Mouse (Mus musculus) forebrain, embryonic 11.5 days (tissue): Measurements from ENCODE around the gene Pla2g6. TPM values are rescaled to one million over a fixed set of nuclear protein-coding genes. Genes with fewer than 3 reads are reported as not detected.
A peak's percentile ranks its signal among the peaks of the same experiment; 100 is the strongest.

Experiments
- ATAC-seq: fragments of 200-750 bp; cut with Nextera tagmentation; replicated peaks from 2 replicates; pipeline ENCODE4 v1.8.0; 2017; ENCODE audit warnings: moderate TSS enrichment; ENCODE audit not compliant: low FRiP score
- DNase-seq: peaks from one replicate; pipeline ENCODE4 v3.0.0-alpha.2; 2017; ENCODE audit warnings: low spot score
- H3K27ac ChIP-seq: fragments of 300-500 bp; sonication (generic); 2 replicates; pipeline ENCODE4 v1.5.1; 2014; ENCODE audit warnings: low read depth, low read length
- H3K27me3 ChIP-seq: fragments of 300-500 bp; sonication (generic); 2 replicates; pipeline ENCODE4 v1.6.1; 2014; ENCODE audit warnings: mild to moderate bottlenecking, low read length, mixed read lengths; ENCODE audit not compliant: control insufficient read depth, insufficient read depth
- H3K36me3 ChIP-seq: fragments of 300-500 bp; sonication (generic); 2 replicates; pipeline ENCODE4 v1.6.1; 2014; ENCODE audit warnings: mild to moderate bottlenecking, low read length, moderate library complexity, mixed read lengths; ENCODE audit not compliant: control insufficient read depth, insufficient read depth
- H3K4me1 ChIP-seq: fragments of 300-500 bp; sonication (generic); replicated peaks from 2 replicates; pipeline ENCODE4 v1.6.1; 2014; ENCODE audit warnings: low read length, mixed read lengths; ENCODE audit not compliant: control insufficient read depth, insufficient read depth
- H3K4me2 ChIP-seq: fragments of 300-500 bp; sonication (generic); 2 replicates; pipeline ENCODE4 v1.6.1; 2014; ENCODE audit warnings: low read depth, mild to moderate bottlenecking, low read length, moderate library complexity, mixed read lengths; ENCODE audit not compliant: severe bottlenecking
- H3K4me3 ChIP-seq: fragments of 300-500 bp; sonication (generic); 2 replicates; pipeline ENCODE4 v1.5.1; 2014; ENCODE audit warnings: low read depth, low read length
- H3K9ac ChIP-seq: fragments of 300-500 bp; sonication (generic); 2 replicates; pipeline ENCODE4 v1.6.1; 2014; ENCODE audit warnings: low read length
- H3K9me3 ChIP-seq: fragments of 300-500 bp; sonication (generic); 2 replicates; pipeline ENCODE4 v1.6.1; 2016; ENCODE audit warnings: low read length, mixed read lengths; ENCODE audit not compliant: control insufficient read depth
- WGBS: fragments of 180-500 bp; shearing (Covaris S2); extraction: QIAGEN DNeasy Blood & Tissue Kit; methylation state at CpG from one replicate; pipeline ENCODE4 v1.1.7; 2014; 5-methylcytosine and 5-hydroxymethylcytosine counted together
- polyA plus RNA-seq: library from polyadenylated mRNA; unstranded; fragments of >200 nt; fragmentation: Nextera tagmentation; extraction: Ambion mirVana; gene quantifications from 2 replicates; pipeline ENCODE4 v1.2.1, GENCODE M21; 2014

Pla2g6 gene
- polyA plus RNA-seq = 20.8 and 22.3 TPM in 2 replicates

GRCm38 (mm10) chr15:79328058-79328938, at the start of gene Pla2g6:
TSS of gene Pla2g6 (minus strand) at chr15:79328390.
- Histone ChIP-seq H3K4me2 (peak within 1 kb of the TSS; percentile 89), H3K4me1 (peaks cover 9% of the 10 kb centered on the region), H3K9ac (peak within 1 kb of the TSS; percentile 74), H3K9me3 (no peaks in the 10 kb centered on the region), H3K27me3 (no peaks in the 10 kb centered on the region), H3K36me3 (no peaks in the 10 kb centered on the region), H3K27ac (peak within 1 kb of the TSS; percentile 80), H3K4me3 (peak within 1 kb of the TSS; percentile 55)
- peak; percentile 97 for ATAC-seq
- WGBS = 4% methylated on average over 45 of the region's 46 CpGs
- peak; percentile 100 for DNase-seq

- no peak overlapping the region for H3K4me3 ChIP-seq
- no peak overlapping the region for H3K9ac ChIP-seq
- no peaks in the 10 kb centered on the region for H3K4me1 ChIP-seq
- no peaks in the 10 kb centered on the region for H3K9me3 ChIP-seq
- no peak overlapping the region for H3K4me2 ChIP-seq
- DNase-seq = no peak
- ATAC-seq = no peak
- no peaks in the 10 kb centered on the region; the same call in 1 of the 2 replicates for H3K36me3 ChIP-seq
- WGBS = 82% methylated on average over 6 of the region's 6 CpGs
- no peak overlapping the region for H3K27ac ChIP-seq
- H3K27me3 ChIP-seq = no peaks in the 10 kb centered on the region
Observed at GRCm38 (mm10) chr15:79377681-79378080, 49.5 kb upstream of the Pla2g6 start.

GRCm38 (mm10) chr15:79374760-79375159, 46.6 kb upstream of the Pla2g6 start:
- DNase-seq (no peak), ATAC-seq (no peak)
- Histone ChIP-seq H3K9me3 (no peaks in the 10 kb centered on the region), H3K4me3 (no peak overlapping the region), H3K9ac (no peak overlapping the region), H3K27me3 (no peaks in the 10 kb centered on the region), H3K36me3 (no peaks in the 10 kb centered on the region; the same call in 1 of the 2 replicates), H3K4me2 (no peak overlapping the region), H3K27ac (no peak overlapping the region), H3K4me1 (no peaks in the 10 kb centered on the region)
- 58% methylated on average over 3 of the region's 3 CpGs for WGBS

GRCm38 (mm10) chr15:79370281-79370843, 42.2 kb upstream of the Pla2g6 start:
- ATAC-seq (no peak), DNase-seq (no peak)
- Histone ChIP-seq H3K4me3 (no peak overlapping the region), H3K27me3 (no peaks in the 10 kb centered on the region), H3K27ac (no peak overlapping the region), H3K4me2 (no peak overlapping the region), H3K9ac (no peak overlapping the region), H3K4me1 (no peaks in the 10 kb centered on the region), H3K36me3 (no peaks in the 10 kb centered on the region; the same call in 1 of the 2 replicates), H3K9me3 (no peaks in the 10 kb centered on the region)
- 91% methylated on average over 7 of the region's 7 CpGs for WGBS

GRCm38 (mm10) chr15:79369452-79370280, 41.5 kb upstream of the Pla2g6 start:
- Histone ChIP-seq H3K4me2 (no peak overlapping the region), H3K27me3 (no peaks in the 10 kb centered on the region), H3K4me3 (no peak overlapping the region), H3K9me3 (no peaks in the 10 kb centered on the region), H3K9ac (no peak overlapping the region), H3K4me1 (no peaks in the 10 kb centered on the region), H3K36me3 (no peaks in the 10 kb centered on the region; the same call in 1 of the 2 replicates), H3K27ac (no peak overlapping the region)
- ATAC-seq (no peak), DNase-seq (no peak)
- WGBS = 83% methylated on average over 15 of the region's 15 CpGs

- no peak overlapping the region for H3K4me2 ChIP-seq
- no peaks in the 10 kb centered on the region for H3K4me1 ChIP-seq
- DNase-seq = no peak
- no peaks in the 10 kb centered on the region for H3K9me3 ChIP-seq
- no peak overlapping the region for H3K27ac ChIP-seq
- WGBS = 88% methylated on average over 8 of the region's 8 CpGs
- H3K4me3 ChIP-seq = no peak overlapping the region
- H3K27me3 ChIP-seq = no peaks in the 10 kb centered on the region
- no peaks in the 10 kb centered on the region; the same call in 1 of the 2 replicates for H3K36me3 ChIP-seq
- no peak for ATAC-seq
- H3K9ac ChIP-seq = no peak overlapping the region
Observed at GRCm38 (mm10) chr15:79368861-79369440, 40.8 kb upstream of the Pla2g6 start.

GRCm38 (mm10) chr15:79368313-79368811, 40.2 kb upstream of the Pla2g6 start:
- Histone ChIP-seq H3K9ac (no peak overlapping the region), H3K36me3 (no peaks in the 10 kb centered on the region; the same call in 1 of the 2 replicates), H3K4me3 (no peak overlapping the region), H3K27ac (no peak overlapping the region), H3K4me2 (no peak overlapping the region), H3K4me1 (no peaks in the 10 kb centered on the region), H3K27me3 (no peaks in the 10 kb centered on the region), H3K9me3 (no peaks in the 10 kb centered on the region)
- ATAC-seq (no peak), DNase-seq (no peak)
- WGBS = 72% methylated on average over 14 of the region's 14 CpGs

- Histone ChIP-seq H3K4me2 (no peak overlapping the region), H3K4me1 (no peaks in the 10 kb centered on the region), H3K36me3 (no peaks in the 10 kb centered on the region; the same call in 1 of the 2 replicates), H3K27me3 (no peaks in the 10 kb centered on the region), H3K9me3 (no peaks in the 10 kb centered on the region), H3K9ac (no peak overlapping the region), H3K27ac (no peak overlapping the region), H3K4me3 (no peak overlapping the region)
- 89% methylated on average over 5 of the region's 5 CpGs for WGBS
- no peak for ATAC-seq
- no peak for DNase-seq
Observed at GRCm38 (mm10) chr15:79366402-79366801, 38.2 kb upstream of the Pla2g6 start.
